Mouse (Mus musculus): ENCODE results near the gene Adap2. TPM values are rescaled to one million over a fixed set of nuclear protein-coding genes. Genes with fewer than 3 reads are reported as not detected.

Gene Adap2
- total RNA-seq, 2 experiments from 2014 or later: 6.0 to 6.5 TPM

DNA sequence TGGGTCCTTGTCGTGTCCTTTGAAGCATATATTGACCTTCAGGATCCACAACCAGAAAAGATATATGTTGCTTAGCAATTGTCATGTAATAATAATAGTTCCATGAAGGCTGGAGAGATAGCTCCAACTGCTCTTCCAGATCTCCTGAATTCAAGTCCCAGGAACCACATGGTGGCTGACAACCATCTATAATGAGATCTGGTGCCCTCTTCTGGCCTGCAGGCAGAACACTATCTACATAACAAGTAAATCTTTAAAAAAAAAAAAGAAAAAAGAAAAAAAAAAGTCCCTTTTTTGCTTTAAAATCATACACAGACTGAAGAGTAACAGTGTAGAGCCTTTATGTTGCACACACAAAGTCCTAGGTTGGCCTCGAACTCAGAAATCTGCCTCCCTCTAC lies 45.9 kb downstream of the Adap2 start:
- no peak for DNase-seq

DNA sequence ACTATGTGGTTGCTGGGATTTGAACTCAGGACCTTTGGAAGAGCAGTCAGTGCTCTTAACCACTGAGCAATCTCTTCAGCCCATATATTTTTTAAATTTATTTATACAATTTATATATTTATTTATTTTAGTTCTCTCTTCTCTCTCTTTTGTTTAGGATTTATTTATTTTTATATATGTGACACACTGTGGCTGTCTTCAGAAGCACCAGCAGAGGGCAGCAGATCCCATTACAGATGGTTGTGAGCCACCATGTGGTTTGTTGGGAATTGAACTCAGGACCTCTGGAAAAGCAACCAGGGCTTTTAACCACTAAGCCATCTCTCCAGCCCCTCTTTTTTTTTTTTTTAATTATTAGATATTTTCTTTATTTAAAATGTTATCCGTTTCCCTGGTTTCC lies 46.4 kb downstream of the Adap2 start:
- no peak for DNase-seq

DNA sequence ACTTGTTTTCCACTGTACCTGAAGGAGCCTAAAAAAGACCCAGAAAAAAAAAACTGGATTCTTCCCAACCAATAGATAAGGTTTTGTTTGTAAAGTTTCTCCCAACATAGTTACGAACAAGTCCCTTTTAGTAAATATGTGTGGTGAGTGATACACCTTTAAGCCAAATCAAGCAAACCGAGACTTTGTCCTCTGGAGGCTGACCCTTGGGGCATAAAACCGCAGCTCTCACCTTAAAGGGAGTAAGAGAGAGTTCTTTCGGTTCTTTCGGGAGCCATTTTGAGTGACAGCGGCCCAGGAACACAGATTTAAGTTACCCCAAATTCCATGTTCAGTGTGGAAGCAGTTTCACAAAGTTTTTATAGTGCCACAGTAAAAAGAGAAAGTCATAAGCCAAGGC lies 48.4 kb downstream of the Adap2 start:
- DNase-seq: no peak

DNA sequence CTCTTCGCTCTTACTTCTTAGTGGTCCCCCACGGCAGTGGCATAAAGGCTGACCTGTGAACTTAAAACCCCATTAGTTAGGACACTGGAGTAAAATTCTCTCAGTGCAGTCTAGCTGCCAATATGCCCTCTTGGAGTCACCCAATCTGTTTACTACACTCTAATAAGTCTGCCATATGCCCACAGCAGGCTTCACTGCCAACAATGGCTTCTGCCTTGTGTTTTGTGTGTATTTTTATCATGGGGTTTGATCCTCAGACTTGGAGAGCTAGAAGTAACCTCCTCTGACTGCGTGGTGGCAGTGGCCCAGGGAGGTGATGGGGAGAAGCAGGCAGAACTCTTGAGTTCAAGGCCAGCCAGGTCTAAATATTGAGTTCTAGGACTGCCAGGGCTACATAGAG lies 50.1 kb downstream of the Adap2 start:
- peak; percentile 26 to 33 for DNase-seq

DNA sequence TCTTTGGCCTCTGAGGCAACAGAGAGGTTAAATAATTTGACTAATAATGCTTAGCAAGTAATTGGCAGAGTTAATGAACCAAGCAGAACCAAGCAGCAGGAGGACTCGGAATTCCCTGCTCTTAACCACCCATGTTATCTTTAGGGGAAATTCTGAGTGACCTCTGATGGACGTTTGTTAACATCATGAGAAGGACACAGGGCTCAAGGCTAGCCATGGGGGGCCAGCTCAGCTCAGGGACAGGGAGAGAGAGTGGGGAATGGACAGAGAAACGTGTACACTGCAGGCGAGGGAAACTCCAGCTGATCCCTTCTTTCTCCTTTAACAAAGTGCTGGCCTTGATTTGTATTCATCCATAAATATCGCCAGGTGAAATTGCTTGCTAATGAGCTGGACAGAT lies 51.0 kb downstream of the Adap2 start:
- DNase-seq: no peak

DNA sequence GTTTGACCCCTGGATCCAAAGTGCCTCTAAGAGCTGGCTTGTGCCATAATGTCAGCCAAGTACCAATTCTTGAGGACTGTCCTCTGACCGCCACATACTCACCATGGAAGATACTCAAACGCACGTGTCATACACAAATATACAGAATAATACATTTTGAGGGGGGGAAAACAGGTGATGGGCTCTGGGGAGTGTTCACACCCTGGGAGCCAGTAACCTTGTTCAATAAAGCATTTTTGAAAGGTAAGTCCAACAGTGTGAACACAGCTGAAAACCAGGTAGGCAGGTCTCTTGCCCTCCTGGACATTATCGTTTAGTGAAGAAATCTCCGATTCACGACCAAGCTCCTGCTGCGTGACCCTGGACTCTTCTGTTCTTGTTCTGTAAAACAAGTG lies 54.6 kb downstream of the Adap2 start:
- no peak for DNase-seq

DNA sequence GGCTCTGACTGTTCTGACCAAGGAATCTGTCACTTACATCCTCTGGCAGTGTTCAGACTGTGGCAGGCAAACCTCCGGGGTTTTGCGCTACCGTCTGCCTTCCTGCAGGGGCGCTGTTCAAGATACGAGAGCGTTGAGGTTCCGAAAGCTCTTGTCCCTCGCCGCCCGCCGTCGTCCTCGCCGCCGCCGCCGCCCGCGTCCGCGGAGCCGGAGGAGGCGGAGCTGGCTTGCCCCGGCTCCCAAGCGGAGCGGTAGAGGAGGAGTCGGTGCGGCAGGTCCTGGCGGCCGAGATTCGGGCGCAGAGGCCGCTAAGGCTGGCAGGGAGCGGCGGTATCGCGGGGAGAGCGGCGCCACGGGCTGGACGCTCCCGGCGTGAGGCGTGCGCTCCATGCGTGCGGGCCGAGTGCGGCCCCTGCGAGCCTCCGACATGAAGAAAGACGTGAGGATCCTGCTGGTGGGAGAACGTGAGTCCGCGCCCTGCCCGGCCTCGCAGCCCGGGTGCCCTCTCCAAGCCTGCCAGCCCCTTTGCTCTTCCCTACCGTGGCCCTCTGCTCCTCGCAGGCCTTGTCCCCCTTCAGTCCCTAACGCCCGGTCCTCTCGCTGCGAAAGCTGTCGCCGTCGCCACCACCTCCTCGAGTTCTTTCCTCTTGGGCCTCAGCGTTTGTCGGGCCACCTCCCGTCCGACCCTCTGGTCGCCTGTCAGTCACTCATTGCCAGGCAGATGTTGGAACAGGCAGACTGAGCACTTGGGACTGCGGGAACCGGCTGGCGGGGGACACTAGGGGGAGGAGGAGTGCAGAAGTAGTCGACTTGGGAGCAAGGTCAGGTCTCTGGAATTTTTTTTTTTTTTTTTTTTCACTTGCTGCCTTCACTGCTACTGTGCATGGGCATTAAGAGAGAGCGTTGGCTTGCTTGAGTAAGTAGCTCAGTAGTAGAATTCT lies 55.2 kb downstream of the Adap2 start, which contains the start of gene Rhot1:
TSS of gene Rhot1 (plus strand) at position 160 of the 941 bp plus-strand sequence.
- peak; percentile 96 to 97 for DNase-seq

DNA sequence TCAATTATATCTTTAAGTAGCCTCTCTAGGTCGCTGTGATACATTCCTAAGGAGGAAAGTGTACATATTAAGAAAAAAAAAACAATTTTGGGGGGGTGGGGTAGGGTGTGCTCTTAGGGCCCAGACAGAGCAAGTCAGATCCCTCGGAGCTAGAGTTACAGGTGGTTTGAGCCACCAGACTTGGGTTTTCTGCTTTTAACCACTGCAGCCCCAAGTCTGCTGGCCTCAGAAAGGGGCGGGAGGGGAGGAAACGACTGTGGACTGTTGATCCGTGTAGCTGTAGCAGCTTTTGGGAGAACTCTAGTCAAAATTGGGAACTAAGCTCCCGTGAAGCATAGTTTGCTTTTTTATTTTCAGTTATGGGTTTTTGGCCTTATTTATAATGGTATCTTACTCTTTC lies 56.4 kb downstream of the Adap2 start:
- no peak for DNase-seq

DNA sequence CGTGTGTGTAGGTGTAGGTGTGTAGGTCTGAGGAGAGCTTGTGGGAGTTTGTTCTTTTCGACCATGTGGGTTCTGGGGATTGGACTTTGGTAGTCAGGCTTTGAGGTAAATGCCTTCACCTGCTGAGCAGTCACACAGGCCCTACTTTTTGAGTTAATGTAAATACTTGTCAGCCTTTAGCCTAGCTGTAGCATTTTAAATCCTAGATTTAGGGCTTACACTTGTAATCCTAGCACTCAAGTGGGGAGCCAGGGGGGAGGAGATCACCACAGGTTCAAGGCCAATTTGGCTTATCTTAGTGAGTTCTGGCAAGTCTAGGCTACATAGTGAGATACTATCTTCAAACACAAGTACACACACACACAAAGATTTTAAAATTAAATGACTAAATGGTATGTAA lies 58.4 kb downstream of the Adap2 start:
- no peak for DNase-seq

DNA sequence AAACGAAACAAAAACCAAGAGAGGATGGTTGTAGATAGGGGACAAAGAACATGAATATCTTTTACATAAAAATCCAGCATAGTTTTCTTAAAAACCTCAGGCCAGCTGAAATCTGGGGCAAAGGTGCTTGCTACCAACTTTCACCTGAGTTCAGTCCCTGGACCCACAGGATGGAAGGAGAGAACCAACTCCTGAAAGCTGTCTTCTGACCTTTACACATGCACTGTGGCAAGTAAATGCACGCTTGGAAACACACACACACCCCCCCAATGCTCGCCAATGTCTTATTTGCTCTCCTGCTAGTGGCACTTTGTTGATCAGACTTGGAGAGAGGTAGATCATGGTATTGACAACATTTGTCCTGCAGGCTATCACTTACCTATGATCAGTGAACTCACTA lies 61.4 kb downstream of the Adap2 start:
- no peak for DNase-seq

DNA sequence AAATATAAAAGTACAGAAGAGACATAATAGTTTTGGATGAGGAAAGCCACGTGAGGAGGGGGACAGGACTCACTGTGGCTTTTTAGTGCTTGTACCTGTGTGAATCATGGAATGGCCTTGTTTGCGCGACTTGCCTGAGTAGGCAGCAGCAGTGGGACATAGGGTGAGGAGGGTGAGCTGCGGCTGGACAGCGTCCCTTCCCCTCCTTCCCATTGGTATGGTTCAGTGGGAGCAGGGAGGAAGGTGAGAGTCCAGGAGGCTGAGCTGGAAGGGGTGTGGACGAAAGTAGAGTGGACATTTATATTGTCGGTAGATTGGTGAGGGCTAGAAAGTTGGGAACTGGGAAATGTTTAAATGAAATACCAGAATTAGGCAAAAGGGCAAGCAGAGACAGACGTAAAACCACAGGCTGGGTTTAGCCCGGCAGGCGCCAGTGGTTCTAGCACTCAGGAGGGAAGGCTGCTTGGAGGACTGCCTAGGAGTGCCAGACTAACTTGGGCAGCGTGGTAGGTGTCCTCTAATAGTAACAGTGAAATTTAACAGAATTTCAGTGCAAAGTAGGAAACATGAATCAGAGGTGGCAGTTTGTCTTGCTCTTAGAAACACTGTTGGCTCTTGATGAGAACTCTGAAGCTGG lies 64.9 kb downstream of the Adap2 start:
- no peak for DNase-seq

Other genes with a start within 250 kb of the Adap2 start
- gene Utp6, start 191.7 kb upstream of the Adap2 start, total RNA-seq (2021): 10 to 100 TPM; 30.9 to 35.7 TPM
- gene Suz12, start 161.0 kb upstream of the Adap2 start, total RNA-seq (2021): 10 to 100 TPM; 39.1 to 41.2 TPM
- gene Crlf3, start 73.1 kb upstream of the Adap2 start, total RNA-seq (2021): 10 to 100 TPM; 20.5 to 22.1 TPM
- 1 to 10 TPM; 3.1 to 3.2 TPM for gene Atad5, start 64.7 kb upstream of the Adap2 start, total RNA-seq (2021)
- gene Tefm, start 11.9 kb upstream of the Adap2 start, total RNA-seq (2021): 10 to 100 TPM in 1 of 2 experiments, 1 to 10 TPM in 1; 9.9 to 12.6 TPM
- gene Rnf135, start 29.7 kb downstream of the Adap2 start, total RNA-seq (2021): 1 to 10 TPM; 3.8 to 3.9 TPM
- 10 to 100 TPM; 70.9 to 73.4 TPM for gene Rhot1, start 54.9 kb downstream of the Adap2 start, total RNA-seq (2021)
- gene Rhbdl3, start 146.8 kb downstream of the Adap2 start, total RNA-seq (2021): 10 to 100 TPM; 25.0 to 29.2 TPM
- 10 to 100 TPM; 50.1 to 53.0 TPM for gene 5730455P16Rik, start 223.9 kb downstream of the Adap2 start, total RNA-seq (2021)
- 100 to 1,000 TPM; 149 to 169 TPM for gene Zfp207, start 229.2 kb downstream of the Adap2 start, total RNA-seq (2021)

All from layer of hippocampus, postnatal 36 days (tissue).